Mouse (Mus musculus): ENCODE measurements around the gene Usp29. TPM values are rescaled to one million over a fixed set of nuclear protein-coding genes. Genes with fewer than 3 reads are reported as not detected.
A peak's percentile ranks its signal among the peaks of the same experiment; 100 is the strongest.

Usp29 gene
- polyA plus RNA-seq, 1 experiment from 2014 or later, result 2.7 TPM

- H3K4me2 ChIP-seq, result peak overlapping the region; percentile 71
- peak overlapping the region; percentile 59 for H3K4me3 ChIP-seq
- H3K36me3 ChIP-seq, result no peaks in the 10 kb centered on the region
- no peak overlapping the region; the same call in 1 of the 2 replicates for H3K9ac ChIP-seq
- WGBS (ENCODE audit: insufficient replicate concordance), result 38% methylated on average over 15 of the region's 15 CpGs
- H3K27me3 ChIP-seq (replicated peaks), result peaks cover 12% of the 10 kb centered on the region
- no peak for ATAC-seq
- H3K9me3 ChIP-seq (replicated peaks), result peaks cover 39% of the 10 kb centered on the region
- H3K4me1 ChIP-seq, result peaks cover 4% of the 10 kb centered on the region; the same call in 1 of the 2 replicates
- H3K27ac ChIP-seq, result peak overlapping the region; percentile 55; the same call in 1 of the 2 replicates
Observed at GRCm38 (mm10) chr7:6730801-6731200, 423 bp downstream of the Usp29 start.

- Histone ChIP-seq H3K4me1 (peaks cover 4% of the 10 kb centered on the region; the same call in 1 of the 2 replicates), H3K36me3 (no peaks in the 10 kb centered on the region), H3K4me3 (peak overlapping the region; percentile 59), H3K9me3 (replicated peaks) (peaks cover 39% of the 10 kb centered on the region), H3K27ac (no peak overlapping the region), H3K27me3 (replicated peaks) (peaks cover 12% of the 10 kb centered on the region), H3K9ac (no peak overlapping the region), H3K4me2 (0 out of 2 replicates have a peak overlapping the region, but pooled peaks have one; percentile 31)
- no peak for ATAC-seq
- 40% methylated on average over 3 of the region's 3 CpGs for WGBS (ENCODE audit: insufficient replicate concordance)
Observed at GRCm38 (mm10) chr7:6731373-6731772, 995 bp downstream of the Usp29 start.

GRCm38 (mm10) chr7:6731930-6732329, 1.6 kb downstream of the Usp29 start:
- Histone ChIP-seq H3K4me1 (peaks cover 3% of the 10 kb centered on the region; the same call in 1 of the 2 replicates), H3K4me2 (peak overlapping the region; percentile 31), H3K27me3 (replicated peaks) (peaks cover 12% of the 10 kb centered on the region), H3K36me3 (no peaks in the 10 kb centered on the region), H3K27ac (peak overlapping the region; percentile 30; the same call in 1 of the 2 replicates), H3K4me3 (peak overlapping the region; percentile 59), H3K9ac (peak overlapping the region; percentile 55; the same call in 1 of the 2 replicates), H3K9me3 (replicated peaks) (peaks cover 39% of the 10 kb centered on the region)
- 47% methylated on average over 4 of the region's 4 CpGs for WGBS (ENCODE audit: insufficient replicate concordance)
- ATAC-seq, result no peak

GRCm38 (mm10) chr7:6736060-6736459, 5.7 kb downstream of the Usp29 start:
- Histone ChIP-seq H3K27ac (no peak overlapping the region), H3K4me1 (no peaks in the 10 kb centered on the region), H3K9ac (no peak overlapping the region), H3K4me2 (no peak overlapping the region), H3K27me3 (replicated peaks) (no peaks in the 10 kb centered on the region; the same call in 1 of the 2 replicates), H3K4me3 (no peak overlapping the region), H3K36me3 (no peaks in the 10 kb centered on the region), H3K9me3 (replicated peaks) (peaks cover under 1% of the 10 kb centered on the region; the same call in 1 of the 2 replicates)
- 66% methylated on average over 1 of the region's 1 CpGs for WGBS (ENCODE audit: insufficient replicate concordance)
- ATAC-seq, result no peak

DNA sequence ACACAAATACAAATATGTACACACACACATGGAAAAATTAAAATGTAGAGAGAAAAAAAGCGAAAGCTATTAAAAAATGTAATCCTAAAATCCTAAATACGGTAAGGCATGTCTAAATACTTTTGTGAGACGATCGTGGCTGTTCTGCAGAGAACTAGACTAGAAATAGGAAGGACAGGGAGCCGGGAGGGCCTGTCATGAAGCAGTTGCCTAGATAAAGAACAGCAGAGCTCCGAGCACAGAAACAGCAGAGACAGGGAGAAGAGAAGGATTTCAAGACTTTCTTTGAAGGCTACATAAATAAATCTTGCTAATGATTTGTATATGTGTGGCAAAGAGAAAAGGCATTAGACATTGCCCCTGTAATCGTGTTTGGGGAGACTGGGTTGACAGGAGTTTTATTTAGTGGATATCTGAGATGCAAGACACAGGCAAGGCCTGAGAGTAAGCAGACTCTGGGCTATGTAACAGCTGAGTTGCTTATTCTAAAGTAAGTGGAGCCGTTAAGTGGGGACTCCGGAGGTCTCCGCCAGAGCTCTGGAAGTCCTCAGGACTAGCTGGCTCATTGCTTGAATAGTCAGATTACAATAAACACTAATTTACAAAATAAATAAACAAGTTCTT, 14.0 kb downstream of the Usp29 start:
- Histone ChIP-seq H3K4me3 (no peak overlapping the region), H3K36me3 (no peaks in the 10 kb centered on the region), H3K27ac (no peak overlapping the region), H3K4me1 (no peaks in the 10 kb centered on the region), H3K27me3 (replicated peaks) (no peaks in the 10 kb centered on the region), H3K9ac (no peak overlapping the region), H3K4me2 (no peak overlapping the region), H3K9me3 (replicated peaks) (no peaks in the 10 kb centered on the region)
- WGBS (ENCODE audit: insufficient replicate concordance), result 58% methylated on average over 10 of the region's 10 CpGs
- no peak for ATAC-seq

DNA sequence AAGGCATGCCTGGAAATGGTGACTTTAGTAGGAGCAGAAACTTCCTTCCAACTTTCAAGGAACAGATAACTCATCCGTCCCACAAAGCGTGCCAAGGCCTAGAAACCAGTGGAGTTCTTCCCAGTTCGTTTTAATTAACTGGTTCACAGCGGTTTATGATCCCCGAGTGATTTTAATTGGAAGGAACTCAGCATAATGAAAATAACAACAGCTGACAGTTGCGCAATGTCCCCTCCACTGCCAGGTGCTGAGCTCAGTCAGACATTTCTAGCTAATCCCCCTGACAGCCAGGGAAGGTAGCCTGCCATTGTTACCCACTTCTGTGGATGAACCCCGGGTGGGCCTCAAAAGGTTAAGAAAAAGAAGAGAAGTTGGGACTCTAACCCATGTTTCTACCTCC, 18.8 kb downstream of the Usp29 start:
- no peaks in the 10 kb centered on the region for H3K36me3 ChIP-seq
- no peak for ATAC-seq
- no peak overlapping the region for H3K27ac ChIP-seq
- no peak overlapping the region for H3K9ac ChIP-seq
- H3K4me3 ChIP-seq, result no peak overlapping the region
- H3K4me1 ChIP-seq, result no peaks in the 10 kb centered on the region
- H3K4me2 ChIP-seq, result no peak overlapping the region
- no peaks in the 10 kb centered on the region for H3K9me3 ChIP-seq (replicated peaks)
- no peaks in the 10 kb centered on the region for H3K27me3 ChIP-seq (replicated peaks)
- 65% methylated on average over 7 of the region's 7 CpGs for WGBS (ENCODE audit: insufficient replicate concordance)

GRCm38 (mm10) chr7:6753440-6753839, 23.1 kb downstream of the Usp29 start:
- 41% methylated on average over 4 of the region's 4 CpGs for WGBS (ENCODE audit: insufficient replicate concordance)
- no peak for ATAC-seq
- H3K4me1 ChIP-seq, result no peaks in the 10 kb centered on the region
- H3K4me2 ChIP-seq, result no peak overlapping the region
- H3K4me3 ChIP-seq, result no peak overlapping the region
- H3K9me3 ChIP-seq (replicated peaks), result no peaks in the 10 kb centered on the region
- H3K27ac ChIP-seq, result no peak overlapping the region
- H3K9ac ChIP-seq, result no peak overlapping the region
- H3K36me3 ChIP-seq, result no peaks in the 10 kb centered on the region
- H3K27me3 ChIP-seq (replicated peaks), result no peaks in the 10 kb centered on the region

DNA sequence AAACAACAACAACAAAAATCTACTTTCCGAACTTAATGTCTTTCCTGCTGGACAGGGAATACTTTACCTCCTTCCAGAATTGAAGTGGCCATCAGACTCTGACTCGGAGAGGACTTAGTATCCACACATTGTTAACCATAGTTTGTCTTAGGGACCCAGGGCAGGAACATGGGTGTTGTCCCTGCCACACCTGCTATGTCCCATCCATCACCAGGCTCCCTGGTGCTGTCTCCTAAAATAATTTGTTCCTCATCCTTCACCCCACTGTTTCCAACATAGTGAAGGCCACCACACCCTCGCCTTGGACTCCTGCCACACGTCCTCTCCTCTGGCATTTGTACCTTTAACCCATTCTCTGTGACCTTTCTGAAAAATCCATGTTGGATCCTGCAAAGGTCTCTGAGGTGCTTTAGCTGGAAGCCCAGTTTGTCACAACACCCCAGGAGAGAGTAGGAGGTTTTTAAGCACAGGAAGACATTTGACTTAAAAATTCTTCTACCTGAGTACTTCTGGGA, 26.5 kb downstream of the Usp29 start:
- no peak for ATAC-seq
- 52% methylated on average over 4 of the region's 4 CpGs for WGBS (ENCODE audit: insufficient replicate concordance)
- no peak overlapping the region for H3K27ac ChIP-seq

DNA sequence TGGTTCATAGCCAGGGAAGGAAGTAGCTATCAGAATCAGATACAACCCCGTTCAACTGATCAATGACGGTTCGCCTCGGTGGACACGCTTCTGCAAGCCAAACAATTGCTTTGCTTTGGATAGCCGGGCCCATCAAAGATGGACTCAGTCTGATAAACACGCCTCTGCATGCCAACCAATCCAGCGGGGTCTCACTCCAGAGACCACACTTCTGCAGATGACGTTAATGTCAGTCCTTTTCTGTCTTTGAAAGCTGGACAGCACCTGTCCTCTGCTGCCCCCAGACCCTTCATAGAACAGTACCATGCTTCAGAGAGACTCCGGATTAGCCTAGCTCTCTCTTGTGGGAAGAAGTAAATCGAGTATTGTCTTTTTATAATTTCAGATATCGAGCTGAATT, 29.3 kb downstream of the Usp29 start:
- WGBS (ENCODE audit: insufficient replicate concordance), result 65% methylated on average over 12 of the region's 12 CpGs
- H3K36me3 ChIP-seq, result no peaks in the 10 kb centered on the region

More for the DNA sequence above, 26.5 kb downstream of the Usp29 start:
- H3K4me1 ChIP-seq, result no peaks in the 10 kb centered on the region
- no peaks in the 10 kb centered on the region for H3K9me3 ChIP-seq (replicated peaks)
- H3K36me3 ChIP-seq, result no peaks in the 10 kb centered on the region
- H3K9ac ChIP-seq, result no peak overlapping the region
- H3K4me3 ChIP-seq, result no peak overlapping the region
- H3K4me2 ChIP-seq, result no peak overlapping the region
- no peaks in the 10 kb centered on the region for H3K27me3 ChIP-seq (replicated peaks)

DNA sequence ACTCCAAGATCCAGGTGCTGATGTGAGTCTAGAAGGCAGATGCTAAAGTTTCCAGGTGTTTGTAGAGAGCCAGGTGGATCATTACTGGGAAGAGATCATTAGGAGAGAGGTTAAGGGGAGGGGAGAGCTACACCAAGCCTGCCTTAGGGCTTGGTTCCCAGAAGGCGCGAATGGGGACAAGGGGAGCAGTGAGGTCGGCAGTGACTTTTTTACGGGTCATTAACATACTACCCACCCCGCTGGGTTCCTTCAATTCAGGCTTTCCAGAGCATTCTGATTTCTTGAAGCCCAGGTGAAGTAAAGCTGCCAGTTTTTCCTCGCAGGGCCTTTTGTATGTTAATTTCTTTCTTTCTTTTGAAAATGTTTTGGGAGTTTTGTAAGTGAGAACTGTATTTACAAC, 29.8 kb downstream of the Usp29 start:
- Histone ChIP-seq H3K4me3 (no peak overlapping the region), H3K27me3 (replicated peaks) (no peaks in the 10 kb centered on the region), H3K9ac (no peak overlapping the region), H3K36me3 (no peaks in the 10 kb centered on the region), H3K9me3 (replicated peaks) (no peaks in the 10 kb centered on the region), H3K4me1 (no peaks in the 10 kb centered on the region), H3K4me2 (no peak overlapping the region), H3K27ac (no peak overlapping the region)
- ATAC-seq, result no peak
- WGBS (ENCODE audit: insufficient replicate concordance), result 57% methylated on average over 6 of the region's 6 CpGs

More for the DNA sequence above, 29.3 kb downstream of the Usp29 start:
- no peak overlapping the region for H3K4me2 ChIP-seq
- no peak for ATAC-seq
- no peak overlapping the region for H3K4me3 ChIP-seq
- H3K9me3 ChIP-seq (replicated peaks), result no peaks in the 10 kb centered on the region
- no peaks in the 10 kb centered on the region for H3K4me1 ChIP-seq
- no peak overlapping the region for H3K27ac ChIP-seq
- H3K27me3 ChIP-seq (replicated peaks), result no peaks in the 10 kb centered on the region
- H3K9ac ChIP-seq, result no peak overlapping the region

DNA sequence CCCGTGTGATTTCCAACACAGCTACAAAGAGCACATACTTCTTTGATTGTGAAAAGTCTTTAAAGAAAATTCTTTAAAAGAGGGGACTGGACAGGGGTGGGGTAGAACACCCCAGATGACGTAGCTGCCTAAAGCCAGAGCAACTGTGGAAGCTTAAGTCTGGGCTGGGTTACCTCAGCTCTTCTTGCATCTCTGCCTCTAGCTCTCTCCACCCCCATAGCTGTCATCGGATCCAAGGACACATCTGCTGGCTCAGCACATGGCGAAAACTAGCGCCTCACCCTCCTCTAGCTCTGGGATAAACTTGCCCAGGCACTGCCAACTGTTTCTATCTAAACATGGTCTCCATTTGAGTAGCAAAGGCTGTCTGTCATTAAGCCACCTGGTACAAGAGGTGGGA, 34.9 kb downstream of the Usp29 start:
- WGBS (ENCODE audit: insufficient replicate concordance), result 55% methylated on average over 5 of the region's 5 CpGs

DNA sequence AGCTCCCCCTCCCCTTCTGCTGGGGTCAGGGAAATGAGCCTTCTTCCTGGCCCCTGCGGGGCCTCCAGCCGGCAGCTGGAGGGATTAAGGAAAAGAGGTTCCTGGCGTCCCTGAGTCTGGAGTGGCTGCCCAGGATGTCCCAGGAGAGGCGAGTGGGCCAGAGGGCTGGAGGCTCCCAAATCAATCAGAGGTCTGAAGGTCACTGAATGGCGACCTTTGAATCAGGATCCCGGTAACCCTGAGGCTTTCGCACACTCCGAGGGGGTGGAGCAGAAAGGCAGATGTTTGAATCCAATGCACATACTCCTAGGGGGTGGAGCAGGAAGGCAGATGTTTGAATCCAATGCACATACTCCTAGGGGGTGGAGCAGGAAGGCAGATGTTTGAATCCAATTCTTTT, 39.9 kb downstream of the Usp29 start:
- Histone ChIP-seq H3K4me3 (no peak overlapping the region), H3K27ac (peak overlapping the region; percentile 31), H3K4me2 (no peak overlapping the region), H3K36me3 (no peaks in the 10 kb centered on the region), H3K9me3 (replicated peaks) (no peaks in the 10 kb centered on the region), H3K27me3 (replicated peaks) (no peaks in the 10 kb centered on the region), H3K4me1 (0 out of 2 replicates have a peak, but pooled peaks cover 8% of the 10 kb centered on the region), H3K9ac (no peak overlapping the region)
- peak; percentile 78 for ATAC-seq
- 13% methylated on average over 8 of the region's 8 CpGs for WGBS (ENCODE audit: insufficient replicate concordance)

More for the DNA sequence above, 34.9 kb downstream of the Usp29 start:
- no peak for ATAC-seq
- Histone ChIP-seq H3K4me1 (0 out of 2 replicates have a peak, but pooled peaks cover 3% of the 10 kb centered on the region), H3K27me3 (replicated peaks) (no peaks in the 10 kb centered on the region), H3K9ac (no peak overlapping the region), H3K4me3 (no peak overlapping the region), H3K9me3 (replicated peaks) (no peaks in the 10 kb centered on the region), H3K36me3 (no peaks in the 10 kb centered on the region), H3K27ac (no peak overlapping the region), H3K4me2 (no peak overlapping the region)
